Mouse (Mus musculus): ENCODE measurements around the gene Arhgef28.

DNA sequence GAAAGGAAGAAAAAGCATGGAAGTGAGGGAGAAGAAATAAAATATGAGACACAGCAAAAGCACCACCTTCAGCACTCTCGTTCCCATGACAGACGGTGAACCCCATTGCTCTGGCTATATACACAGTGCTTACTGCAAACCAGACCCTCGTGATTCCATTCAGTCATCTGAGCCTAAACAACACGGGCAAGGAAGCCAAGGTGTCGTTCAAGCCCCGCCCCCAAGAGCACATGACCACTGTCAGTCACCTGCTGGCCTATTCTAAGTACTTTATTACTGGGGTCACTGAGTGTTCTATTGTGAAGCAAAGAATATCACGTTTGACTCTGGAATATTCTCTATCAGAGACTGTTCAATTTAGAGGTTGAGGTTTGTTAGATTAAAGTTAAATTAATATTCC lies 202.5 kb downstream of the Arhgef28 start:
- TF ChIP-seq EP300 (IDR thresholded peaks at IDR 0.05; ENCODE audit: low read depth): no peak
- TF ChIP-seq CTCF (IDR thresholded peaks at IDR 0.05; ENCODE audit: low read depth): no peak
